18 mouse cellular contexts compared by ENCODE assay signal in genomic region chr12:35392111-35392510, GRCm38 (mm10).
A peak's percentile ranks its signal among the peaks of the same experiment; 100 is the strongest.
DNase-seq lines count a peak whose midpoint lies in the region; ATAC-seq and TF ChIP-seq lines count a peak whose summit lies in the region.
"Had no signal": no experiment of that assay in that cellular context is flagged by ENCODE, and none has a peak within 500 bp of the region (broad histone marks: within the 10 kb centered on the region; RNA-seq: fewer than 3 reads in every experiment).

No protein-coding gene starts in this region.

- no peak for TF ChIP-seq POLR2A in bone marrow macrophage, adult 2 months (IDR thresholded peaks at IDR 0.05; ENCODE audit: borderline replicate concordance, low read depth, low read length)

- H3K4me3 ChIP-seq in bone marrow macrophage, adult 2 months (ENCODE audit: insufficient read depth, low read length), result no peak overlapping the region
- no peak overlapping the region for H3K4me3 ChIP-seq in limb, embryonic 15.5 days
- H3K4me3 ChIP-seq: hindbrain, embryonic 12.5 days; megakaryocyte, embryonic 14.5 days; myocyte had no signal

- no peak for TF ChIP-seq CTCF in bone marrow macrophage, adult 2 months (IDR thresholded peaks at IDR 0.05; ENCODE audit: low read depth, low read length)

- 25% methylated on average over 2 of the region's 2 CpGs for WGBS in limb, embryonic 15.5 days

- no peak for DNase-seq in frontal cortex, postnatal 25 days (ENCODE audit: low spot score in 2 of 2)
- peak; percentile 42 for DNase-seq in layer of hippocampus, adult 9-11 months
- DNase-seq in layer of hippocampus, postnatal 10 days (ENCODE audit: low spot score in 2 of 2), result no peak
- no peak for DNase-seq in cerebellum, adult 11 months
- DNase-seq in cerebellum, postnatal 36 days, result no peak
- DNase-seq: B cell, adult 2 months; cerebellum, postnatal 14 days; gastrocnemius, postnatal 36 days; kidney, adult 8-10 months; thymus, postnatal 14 days had no signal

- no peak overlapping the region for H3K4me2 ChIP-seq in limb, embryonic 15.5 days
- H3K4me2 ChIP-seq: hindbrain, embryonic 12.5 days had no signal

- peak overlapping the region; percentile 47 for H3K27ac ChIP-seq in bone marrow macrophage, adult 2 months (ENCODE audit: insufficient read depth, low read depth, low read length)
- H3K27ac ChIP-seq in limb, embryonic 15.5 days, result peak overlapping the region; percentile 39; the same call in 1 of the 2 replicates
- H3K27ac ChIP-seq: hindbrain, embryonic 12.5 days; liver, embryonic 14.5 days had no signal

- no peaks in the 10 kb centered on the region for H3K9me3 ChIP-seq in limb, embryonic 15.5 days
- H3K9me3 ChIP-seq: G1E; hindbrain, embryonic 12.5 days; megakaryocyte, embryonic 14.5 days had no signal

- peaks cover 2% of the 10 kb centered on the region; the same call in 1 of the 2 replicates for H3K4me1 ChIP-seq in bone marrow macrophage, adult 2 months (ENCODE audit: control insufficient read depth, insufficient read depth, low read length)
- H3K4me1 ChIP-seq in limb, embryonic 15.5 days, result no peaks in the 10 kb centered on the region
- H3K4me1 ChIP-seq: hindbrain, embryonic 12.5 days; megakaryocyte, embryonic 14.5 days had no signal

- ATAC-seq in frontal cortex, adult (ENCODE audit: low TSS enrichment), result peak; percentile 73
- no peak for ATAC-seq in limb, embryonic 15.5 days (ENCODE audit: insufficient number of reproducible peaks, low FRiP score, low TSS enrichment, low read depth)

- H3K9ac ChIP-seq in limb, embryonic 15.5 days, result no peak overlapping the region
- H3K9ac ChIP-seq: hindbrain, embryonic 12.5 days; liver, embryonic 14.5 days had no signal

- H3K36me3 ChIP-seq in limb, embryonic 15.5 days, result no peaks in the 10 kb centered on the region
- H3K36me3 ChIP-seq: G1E; hindbrain, embryonic 12.5 days had no signal

- no peaks in the 10 kb centered on the region for H3K27me3 ChIP-seq in limb, embryonic 15.5 days
- H3K27me3 ChIP-seq: hindbrain, embryonic 12.5 days; megakaryocyte, embryonic 14.5 days had no signal
